Mouse (Mus musculus) cerebellum, postnatal 25 days (tissue): ENCODE results near the gene Dynll2.
"Not testable (repeated sequence)": the region's sequence is repeated elsewhere in the genome, so short reads cannot be mapped to it uniquely, and the experiment has no call there.

ENCODE experiments used
- DNase-seq, 2 experiments: peaks; one replicate each; pipeline ENCODE4 v3.0.0; 2021; ENCODE audit warnings: mixed read lengths in 2 of 2

Dynll2 gene

GRCm38 (mm10) chr11:87986141-87986741, 1.1 kb downstream of the Dynll2 start:
- DNase-seq: peak; percentile 85 to 92

- no peak for DNase-seq
Measured at GRCm38 (mm10) chr11:87985643-87986042, 1.7 kb downstream of the Dynll2 start.

- DNase-seq: no peak
Measured at GRCm38 (mm10) chr11:87984571-87984970, 2.8 kb downstream of the Dynll2 start.

DNA sequence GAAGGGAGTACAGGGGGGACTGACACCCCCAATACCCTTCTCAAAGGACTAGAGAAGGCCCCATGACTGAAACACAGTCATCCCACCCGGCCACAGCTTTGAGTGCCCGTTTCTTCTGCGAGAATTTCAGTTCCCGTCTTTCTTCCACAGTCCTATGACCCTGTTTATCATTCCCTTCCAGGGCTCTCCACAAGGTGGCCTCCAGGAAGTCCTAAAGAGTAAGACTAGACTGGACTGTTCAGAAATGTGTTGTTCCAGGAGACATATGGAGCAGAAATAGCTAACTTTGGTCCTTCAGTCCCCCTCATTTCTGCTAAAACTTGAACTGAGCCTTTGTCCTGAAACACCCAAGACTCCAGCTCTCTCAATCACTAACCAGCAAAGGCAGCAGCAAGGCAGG, 8.4 kb downstream of the Dynll2 start:
- DNase-seq: no peak

DNA sequence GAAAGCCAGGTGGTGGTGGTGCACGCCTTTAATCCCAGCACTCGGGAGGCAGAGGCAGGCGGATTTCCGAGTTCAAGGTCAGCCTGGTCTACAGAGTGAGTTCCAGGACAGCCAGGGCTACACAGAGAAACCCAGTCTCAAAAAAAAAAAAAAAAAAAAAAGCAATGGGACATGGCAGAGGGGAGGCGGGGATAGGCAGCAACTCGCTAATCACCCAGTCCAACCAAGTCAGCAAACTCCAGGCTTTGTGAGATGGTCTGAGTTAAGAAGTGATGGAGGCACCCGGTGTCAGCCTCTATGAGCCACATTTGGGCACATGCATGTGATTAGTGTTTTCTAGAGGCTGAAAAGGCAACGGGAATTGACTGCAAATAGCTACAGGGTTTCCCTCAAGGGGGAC, 10.3 kb downstream of the Dynll2 start:
- DNase-seq: not testable (repeated sequence)

GRCm38 (mm10) chr11:87974477-87975181, 12.7 kb downstream of the Dynll2 start:
- DNase-seq: peak; percentile 62 to 76

DNA sequence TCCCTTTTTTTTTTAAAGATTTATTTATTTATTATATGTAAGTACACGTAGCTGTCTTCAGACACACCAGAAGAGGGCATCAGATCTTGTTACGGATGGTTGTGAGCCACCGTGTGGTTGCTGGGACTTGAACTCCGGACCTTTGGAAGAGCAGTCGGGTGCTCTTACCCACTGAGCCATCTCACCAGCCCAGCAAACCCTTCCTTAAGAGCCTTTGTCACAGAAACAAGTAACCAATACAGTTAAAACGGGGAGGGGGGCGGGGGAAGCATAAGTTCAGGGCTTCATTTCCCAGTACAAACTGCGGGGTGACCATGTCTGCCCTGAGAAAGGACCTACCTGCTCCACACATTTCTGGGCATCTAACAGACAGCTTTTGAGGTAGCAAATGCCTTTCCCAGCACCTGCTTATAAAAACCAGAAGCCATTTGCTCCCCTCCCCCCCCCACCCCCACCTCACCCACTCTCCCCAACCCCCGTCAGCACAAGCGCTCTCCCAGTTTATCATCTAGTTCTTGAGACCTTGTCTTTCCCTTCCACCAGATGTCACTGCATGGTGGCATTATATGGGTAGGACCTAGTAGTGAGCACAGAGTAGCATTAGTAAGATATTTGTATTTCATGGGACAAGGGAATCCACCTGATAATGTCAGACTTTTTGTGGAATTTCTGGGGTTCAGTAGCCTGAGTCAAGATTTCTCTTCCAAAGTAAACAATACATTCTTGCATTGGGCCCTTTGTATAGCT, 13.6 kb downstream of the Dynll2 start:
- no peak for DNase-seq

DNA sequence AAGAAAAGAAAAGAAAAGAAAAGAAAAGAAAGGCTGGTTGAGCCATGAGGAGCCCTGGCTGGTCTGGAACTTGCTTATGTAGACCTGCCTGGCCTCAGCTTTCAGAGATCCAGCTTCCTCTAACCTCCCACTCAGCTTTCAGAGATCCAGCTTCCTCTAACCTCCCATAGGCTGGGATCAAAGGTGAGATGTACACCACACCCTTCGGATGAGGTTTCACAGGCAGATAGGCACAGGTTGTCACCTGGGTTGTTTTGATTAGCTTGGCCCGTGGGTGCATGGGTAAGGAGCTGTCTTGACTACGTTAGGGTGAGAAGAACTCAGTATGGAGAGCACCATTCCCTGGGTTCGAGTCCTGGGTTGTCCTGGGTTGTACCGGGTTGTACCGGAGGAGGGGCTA, 14.5 kb downstream of the Dynll2 start:
- DNase-seq: no peak

DNA sequence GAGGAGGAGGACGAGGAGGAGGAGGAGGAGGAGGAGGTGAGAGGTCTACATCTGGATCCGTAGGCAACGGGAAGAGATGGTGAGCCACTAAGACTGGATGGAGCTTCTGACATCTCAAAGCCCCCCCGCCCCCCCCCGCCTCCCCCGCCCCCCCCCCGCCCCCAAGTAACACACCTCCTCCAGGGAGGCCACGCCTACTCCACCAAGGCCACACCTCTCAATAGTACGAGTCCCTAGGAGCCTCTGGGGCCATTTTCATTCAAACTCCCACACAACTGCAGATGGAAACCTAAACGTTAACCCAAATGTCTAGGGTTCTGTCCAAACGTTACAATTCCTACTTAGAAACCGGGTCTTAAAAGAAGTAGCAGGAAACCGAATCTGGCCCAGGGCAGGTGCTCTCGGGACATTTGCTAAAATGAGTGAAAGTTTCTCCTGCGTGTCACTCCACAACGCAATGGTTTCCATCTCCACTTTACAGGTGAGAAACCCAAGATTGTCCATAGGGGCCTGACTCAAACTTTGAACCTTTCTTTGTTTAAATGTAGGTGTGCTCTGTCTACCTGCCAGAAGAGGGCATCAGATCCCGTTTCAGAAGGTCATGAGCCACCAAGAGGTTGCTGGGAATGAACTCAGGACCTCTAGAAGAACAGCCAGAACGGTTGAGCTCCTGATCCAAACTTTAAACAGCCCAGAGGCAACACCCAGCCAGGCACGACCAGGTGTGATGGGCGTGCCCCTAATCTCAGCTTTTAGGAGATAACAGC, 18.8 kb downstream of the Dynll2 start:
- no peak for DNase-seq

GRCm38 (mm10) chr11:87967692-87968289, 19.5 kb downstream of the Dynll2 start:
- DNase-seq: peak; percentile 92 to 95

GRCm38 (mm10) chr11:87966214-87966613, 21.1 kb downstream of the Dynll2 start:
- DNase-seq: no peak

GRCm38 (mm10) chr11:87965293-87965692, 22.0 kb downstream of the Dynll2 start:
- DNase-seq: no peak

- no peak for DNase-seq
Measured at GRCm38 (mm10) chr11:87957066-87957465, 30.3 kb downstream of the Dynll2 start.

- DNase-seq: no peak
Measured at GRCm38 (mm10) chr11:87955144-87955543, 32.2 kb downstream of the Dynll2 start.

DNA sequence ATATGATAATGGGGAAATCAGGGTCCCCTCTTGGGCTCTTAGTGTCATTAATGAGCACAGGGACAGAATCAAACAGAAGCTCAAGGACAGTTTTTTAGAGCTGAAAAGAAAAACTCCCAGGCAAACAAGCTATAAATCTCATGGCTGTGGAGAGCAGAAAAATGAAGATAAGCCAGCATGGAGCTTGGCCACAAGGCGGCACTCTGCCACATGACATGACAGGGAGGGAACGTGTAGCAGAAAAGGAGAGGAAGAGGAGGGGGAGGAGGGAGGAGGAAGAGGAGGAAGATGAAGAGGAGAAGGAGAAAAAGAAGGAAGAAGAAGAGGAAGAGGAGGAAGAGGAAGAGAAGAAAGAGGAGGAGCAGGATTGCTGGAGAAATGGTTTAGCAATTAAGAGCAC, 37.3 kb downstream of the Dynll2 start:
- DNase-seq: peak in 1 of 2 experiments; percentile 34

DNA sequence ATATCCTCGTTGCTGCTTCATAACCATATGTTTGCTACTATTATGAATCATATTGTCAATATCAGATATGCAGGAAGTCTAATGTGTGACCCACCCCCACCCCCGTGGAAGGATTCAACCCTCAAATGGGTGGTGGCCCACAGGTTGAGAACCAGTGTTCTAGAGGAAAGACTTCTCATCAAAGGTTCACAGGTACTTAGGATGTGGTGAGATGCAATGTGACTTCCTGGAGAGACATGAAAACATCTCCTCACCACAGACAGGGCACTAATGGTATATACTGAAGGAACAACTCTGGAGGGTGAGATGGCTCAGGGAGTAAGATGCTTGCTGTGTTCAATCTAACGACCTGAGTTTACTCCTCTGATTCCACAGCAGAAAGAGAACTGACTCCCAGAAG, 51.9 kb downstream of the Dynll2 start:
- no peak for DNase-seq

GRCm38 (mm10) chr11:87933731-87934130, 53.6 kb downstream of the Dynll2 start:
- no peak for DNase-seq

GRCm38 (mm10) chr11:87930348-87930747, 57.0 kb downstream of the Dynll2 start:
- no peak for DNase-seq
